Mouse (Mus musculus) neutrophil, adult 5-6 weeks (primary cell): ENCODE measurements around the gene Atp13a5. TPM values are rescaled to one million over a fixed set of nuclear protein-coding genes. Genes with fewer than 3 reads are reported as not detected.

ENCODE experiments used
- ATAC-seq: fragments of 151-379, 151-347 bp; 2 replicates; pipeline ENCODE4 v1.8.0; 2017; ENCODE audit warnings: mild to moderate bottlenecking, moderate TSS enrichment; ENCODE audit not compliant: insufficient number of reproducible peaks, poor library complexity, low FRiP score, severe bottlenecking; ENCODE audit errors: extremely low read depth
- total RNA-seq: library from RNA; stranded (forward); fragments of 200-1000 nt; gene quantifications from 2 replicates; pipeline ENCODE4 v1.2.3, GENCODE M21; 2017

Gene Atp13a5
- total RNA-seq, 1 experiment from 2014 or later, result 0.12 TPM

GRCm38 (mm10) chr16:29209605-29210411 is 168.7 kb downstream of the Atp13a5 start, which contains the start of gene Hrasls:
Gene Hrasls, plus strand, starts transcription at chr16:29209695.
- no peak for ATAC-seq

GRCm38 (mm10) chr16:29208841-29209240 is 169.7 kb downstream of the Atp13a5 start:
- ATAC-seq, result no peak

- ATAC-seq, result no peak
Measured at GRCm38 (mm10) chr16:29205581-29205980, 173.0 kb downstream of the Atp13a5 start.

- no peak for ATAC-seq
Measured at GRCm38 (mm10) chr16:29204875-29205274, 173.7 kb downstream of the Atp13a5 start.

GRCm38 (mm10) chr16:29201146-29201545 is 177.4 kb downstream of the Atp13a5 start:
- no peak for ATAC-seq

- ATAC-seq, result no peak
Measured at GRCm38 (mm10) chr16:29198461-29198860, 180.1 kb downstream of the Atp13a5 start.

- no peak for ATAC-seq
Measured at GRCm38 (mm10) chr16:29195156-29195555, 183.4 kb downstream of the Atp13a5 start.

- ATAC-seq, result no peak
Measured at GRCm38 (mm10) chr16:29193981-29194380, 184.6 kb downstream of the Atp13a5 start.

GRCm38 (mm10) chr16:29192911-29193310 is 185.6 kb downstream of the Atp13a5 start:
- no peak for ATAC-seq

Other genes starting within 250 kb of the Atp13a5 start
- gene Hrasls, start 169.0 kb downstream of the Atp13a5 start, total RNA-seq, result not detected in 2 replicates
- gene Atp13a4, start 166.1 kb upstream of the Atp13a5 start, total RNA-seq, result 0.61 TPM in 1 of 2 replicates, not detected in the other
- 54.1 and 58.0 TPM in 2 replicates for gene Opa1, start 200.6 kb upstream of the Atp13a5 start, total RNA-seq